Mouse (Mus musculus): ENCODE measurements around the gene Rabgap1l. TPM values are rescaled to one million over a fixed set of nuclear protein-coding genes. Genes with fewer than 3 reads are reported as not detected.

Gene Rabgap1l
- total RNA-seq, 2 experiments from 2014 or later = 124 to 126 TPM

GRCm38 (mm10) chr1:160533209-160533820, 259.7 kb downstream of the Rabgap1l start:
- ATAC-seq (replicated peaks; ENCODE audit: low FRiP score, poor library complexity, severe bottlenecking) = no peak

DNA sequence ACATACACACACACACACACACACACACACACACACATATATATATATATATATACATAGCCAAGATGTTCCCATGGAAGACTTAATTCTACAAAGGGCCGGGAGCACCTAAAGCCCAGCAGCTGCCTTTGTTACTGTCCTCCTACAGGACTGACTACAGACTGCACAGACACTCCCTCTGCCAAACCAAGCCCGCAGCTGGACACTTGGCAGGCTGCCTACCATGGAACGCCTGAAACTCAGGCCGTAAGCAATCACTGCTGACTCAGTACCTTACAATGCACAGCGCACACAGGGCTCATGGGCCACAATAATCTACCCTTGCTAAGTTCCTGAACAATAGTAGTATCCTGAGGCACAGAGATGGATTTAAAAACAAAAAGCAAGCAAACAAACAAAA, 261.6 kb downstream of the Rabgap1l start:
- ATAC-seq (replicated peaks; ENCODE audit: low FRiP score, poor library complexity, severe bottlenecking) = no peak

- ATAC-seq (replicated peaks; ENCODE audit: low FRiP score, poor library complexity, severe bottlenecking) = no peak
Observed at GRCm38 (mm10) chr1:160521918-160522317, 271.1 kb downstream of the Rabgap1l start.

GRCm38 (mm10) chr1:160520665-160521064, 272.3 kb downstream of the Rabgap1l start:
- no peak for ATAC-seq (replicated peaks; ENCODE audit: low FRiP score, poor library complexity, severe bottlenecking)

DNA sequence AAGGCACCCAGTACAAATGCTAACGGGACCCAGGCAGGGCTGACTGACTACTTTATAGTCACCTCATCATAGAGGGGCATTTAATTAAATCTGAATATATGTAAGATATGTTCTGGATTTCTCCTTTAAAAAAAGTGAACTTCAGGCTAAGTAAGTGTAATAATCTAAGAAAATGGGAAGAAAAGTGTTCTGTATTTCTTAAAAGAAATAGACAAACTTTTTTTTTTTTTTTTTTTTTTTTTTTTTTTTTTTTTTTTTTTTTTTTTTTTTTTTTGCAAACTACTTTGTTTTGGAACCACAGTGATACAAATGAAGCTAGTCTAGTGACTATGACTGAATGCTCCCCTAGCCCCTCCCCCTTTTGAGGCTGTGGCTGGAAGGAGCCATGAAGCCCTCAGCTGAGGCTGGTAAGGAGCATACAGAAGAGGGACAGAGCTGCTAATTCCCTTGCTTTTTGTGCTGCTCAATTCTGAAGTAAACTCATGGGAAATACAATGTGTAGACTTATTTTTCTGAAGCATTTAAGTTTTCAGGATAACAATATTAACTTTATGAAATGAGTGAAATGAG, 273.0 kb downstream of the Rabgap1l start:
- no peak for ATAC-seq (replicated peaks; ENCODE audit: low FRiP score, poor library complexity, severe bottlenecking)

DNA sequence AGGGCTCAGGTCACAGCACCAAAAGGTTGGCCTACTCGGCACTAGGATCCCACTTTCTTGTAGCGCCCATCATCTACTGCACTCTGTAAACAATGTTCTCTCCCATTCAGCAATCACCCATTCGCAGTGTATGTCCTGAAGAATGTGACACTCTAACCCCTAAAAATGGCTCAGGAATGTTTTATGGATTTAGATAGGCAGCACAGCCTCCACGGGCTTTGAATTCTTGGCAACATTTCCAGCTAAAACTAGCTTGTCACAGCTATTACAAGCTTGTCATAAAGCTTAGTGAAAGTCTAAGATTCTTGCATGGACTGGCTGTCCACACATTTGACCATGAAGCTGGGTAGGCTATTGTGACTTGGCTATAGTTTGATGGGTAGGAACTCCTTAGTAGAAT, 274.5 kb downstream of the Rabgap1l start:
- ATAC-seq (replicated peaks; ENCODE audit: low FRiP score, poor library complexity, severe bottlenecking) = no peak

GRCm38 (mm10) chr1:160507766-160508165, 285.2 kb downstream of the Rabgap1l start:
- ATAC-seq (replicated peaks; ENCODE audit: low FRiP score, poor library complexity, severe bottlenecking) = no peak

DNA sequence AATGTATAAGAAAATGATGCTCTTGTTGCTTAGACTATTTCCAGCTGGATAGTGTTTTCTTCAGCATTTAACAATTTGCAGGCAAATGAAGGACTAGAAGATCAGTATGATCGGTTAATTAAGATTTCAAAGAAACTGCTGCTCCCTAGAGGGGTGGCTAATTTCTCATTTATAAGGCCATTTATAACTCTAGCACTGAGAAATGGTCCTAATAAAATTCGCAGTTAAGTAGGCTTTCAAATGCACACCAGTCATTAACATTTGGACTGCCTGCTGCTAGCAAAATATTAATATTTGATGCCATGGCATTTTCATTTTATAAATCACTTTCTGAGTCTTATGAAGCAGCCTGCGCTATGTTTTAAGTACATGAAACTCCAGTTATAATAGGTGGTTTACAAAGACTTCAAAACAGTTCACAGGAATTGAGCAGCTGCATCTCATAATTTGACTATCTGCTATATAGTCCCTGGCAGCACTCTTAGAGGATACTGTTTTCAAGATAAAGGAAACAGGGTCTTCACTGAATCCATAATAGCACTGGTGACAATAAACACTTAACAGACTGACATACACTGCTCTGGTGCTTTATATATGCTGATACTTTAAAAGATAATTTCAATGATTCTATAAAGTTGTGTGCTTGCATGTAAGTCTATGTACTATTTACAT, 296.0 kb downstream of the Rabgap1l start:
- ATAC-seq (replicated peaks; ENCODE audit: low FRiP score, poor library complexity, severe bottlenecking) = no peak

- no peak for ATAC-seq (replicated peaks; ENCODE audit: low FRiP score, poor library complexity, severe bottlenecking)
Observed at GRCm38 (mm10) chr1:160485731-160486130, 307.3 kb downstream of the Rabgap1l start.

- ATAC-seq (replicated peaks; ENCODE audit: low FRiP score, poor library complexity, severe bottlenecking) = no peak
Observed at GRCm38 (mm10) chr1:160485028-160485427, 308.0 kb downstream of the Rabgap1l start.

- ATAC-seq (replicated peaks; ENCODE audit: low FRiP score, poor library complexity, severe bottlenecking) = no peak
Observed at GRCm38 (mm10) chr1:160481643-160482042, 311.4 kb downstream of the Rabgap1l start.

DNA sequence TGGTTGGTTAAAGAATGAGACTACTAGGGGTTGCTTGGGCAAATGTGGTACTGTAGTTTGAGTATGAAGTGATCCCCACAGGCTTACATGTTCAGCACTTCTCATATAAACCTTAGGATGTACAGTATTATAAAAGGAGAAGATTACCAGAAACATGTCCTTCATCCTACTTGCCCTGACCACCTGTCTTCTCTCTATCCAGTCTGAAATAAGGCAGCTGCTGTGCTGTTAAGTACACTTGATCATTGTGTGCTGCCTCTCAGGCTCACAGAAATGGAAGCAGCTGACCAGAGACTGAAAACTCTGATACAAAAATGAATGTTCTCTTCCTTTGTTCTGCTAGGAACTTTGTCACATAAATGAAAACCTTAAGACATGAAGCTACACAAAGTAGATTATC, 325.6 kb downstream of the Rabgap1l start:
- no peak for ATAC-seq (replicated peaks; ENCODE audit: low FRiP score, poor library complexity, severe bottlenecking)

- ATAC-seq (replicated peaks; ENCODE audit: low FRiP score, poor library complexity, severe bottlenecking) = no peak
Observed at GRCm38 (mm10) chr1:160465186-160465585, 327.8 kb downstream of the Rabgap1l start.

DNA sequence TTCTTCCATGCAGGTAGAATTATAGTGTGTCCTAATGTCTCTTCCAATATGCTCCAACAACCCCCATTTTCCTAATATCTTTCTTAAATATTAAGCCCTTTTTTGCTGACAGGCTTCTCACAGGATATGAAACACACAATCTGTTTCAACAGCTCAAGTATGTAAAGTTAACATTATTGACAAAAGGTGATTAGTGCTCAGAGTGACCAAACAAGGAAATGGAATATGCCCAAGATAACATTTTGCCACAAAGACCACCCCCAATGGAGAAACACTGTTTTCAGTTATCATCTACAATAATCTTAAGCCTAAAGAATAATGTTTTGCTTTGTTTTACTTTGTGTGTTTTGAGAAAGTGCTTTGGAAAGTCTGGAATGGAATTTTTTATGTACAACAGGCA, 328.9 kb downstream of the Rabgap1l start:
- no peak for ATAC-seq (replicated peaks; ENCODE audit: low FRiP score, poor library complexity, severe bottlenecking)

GRCm38 (mm10) chr1:160460346-160460745, 332.7 kb downstream of the Rabgap1l start:
- ATAC-seq (replicated peaks; ENCODE audit: low FRiP score, poor library complexity, severe bottlenecking) = no peak

- no peak for ATAC-seq (replicated peaks; ENCODE audit: low FRiP score, poor library complexity, severe bottlenecking)
Observed at GRCm38 (mm10) chr1:160451663-160452062, 341.3 kb downstream of the Rabgap1l start.

GRCm38 (mm10) chr1:160448681-160449080, 344.3 kb downstream of the Rabgap1l start:
- no peak for ATAC-seq (replicated peaks; ENCODE audit: low FRiP score, poor library complexity, severe bottlenecking)

DNA sequence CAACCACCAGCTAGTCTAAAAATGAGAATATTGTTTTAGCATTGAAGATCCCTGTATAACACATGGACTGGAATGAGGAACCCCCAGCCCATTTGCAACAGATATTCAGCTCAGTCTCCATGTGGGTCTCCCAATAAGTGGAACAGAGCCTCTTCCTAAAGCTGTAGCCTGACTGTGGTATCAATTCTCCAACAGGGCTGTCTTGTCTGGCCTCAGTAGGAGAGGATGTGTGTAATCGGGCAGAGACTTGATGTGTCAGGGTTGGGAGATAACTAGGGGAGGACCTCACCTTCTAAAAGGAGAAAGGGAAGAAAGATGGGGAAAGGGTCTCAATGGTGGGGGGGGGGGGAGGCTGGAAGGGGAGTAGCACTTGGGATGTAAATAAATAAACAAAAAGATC, 346.2 kb downstream of the Rabgap1l start:
- no peak for ATAC-seq (replicated peaks; ENCODE audit: low FRiP score, poor library complexity, severe bottlenecking)

DNA sequence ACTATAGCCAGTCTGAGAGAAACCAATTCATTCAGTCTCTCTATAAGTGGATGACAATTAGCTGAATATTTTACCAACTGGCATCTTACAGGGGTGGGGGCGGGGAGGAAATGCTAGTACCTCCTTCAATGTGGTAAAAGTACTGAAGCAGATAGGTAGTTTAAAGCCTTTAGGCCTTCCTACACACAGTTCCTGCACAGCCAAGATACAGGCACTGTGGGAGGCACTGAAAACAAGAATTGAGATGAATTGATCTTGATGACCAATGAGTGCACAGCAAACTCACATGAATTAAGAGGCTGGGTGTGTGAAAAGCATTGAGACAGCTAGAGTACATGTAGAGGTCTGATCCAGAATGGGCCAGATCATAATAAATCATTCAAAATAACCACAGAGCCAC, 349.5 kb downstream of the Rabgap1l start:
- ATAC-seq (replicated peaks; ENCODE audit: low FRiP score, poor library complexity, severe bottlenecking) = no peak

DNA sequence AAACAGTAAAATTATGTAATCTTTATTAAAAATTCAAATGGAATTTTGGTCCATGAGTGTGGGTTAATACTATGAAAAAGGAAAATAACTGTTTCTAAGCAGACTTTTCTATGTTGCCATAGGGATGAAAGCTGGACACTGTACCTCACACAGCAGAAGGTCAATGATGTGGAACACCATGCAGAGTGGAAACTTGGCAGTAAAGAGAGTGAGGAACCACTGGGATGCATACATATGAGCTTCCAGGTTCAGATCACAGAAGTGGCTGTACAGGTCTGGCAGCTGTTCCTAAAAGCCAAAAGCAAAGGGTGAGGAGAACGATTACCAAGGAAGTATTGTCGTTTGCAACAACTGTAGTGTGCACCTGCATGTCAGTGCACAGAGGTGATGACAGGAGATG, 351.3 kb downstream of the Rabgap1l start:
- ATAC-seq (replicated peaks; ENCODE audit: low FRiP score, poor library complexity, severe bottlenecking) = no peak

- no peak for ATAC-seq (replicated peaks; ENCODE audit: low FRiP score, poor library complexity, severe bottlenecking)
Observed at GRCm38 (mm10) chr1:160441161-160441560, 351.9 kb downstream of the Rabgap1l start.
